1 mouse cellular context compared by ENCODE assay signal in genomic region chr16:96298075-96298474, GRCm38 (mm10).
TF ChIP-seq lines count a peak whose summit lies in the region.

No protein-coding gene starts in this region.

TF ChIP-seq in CH12.LX, 34 proteins besides CTCF, POLR2A, EP300 and RAD21 (continued from another document):
- TF ChIP-seq MAX (IDR thresholded peaks at IDR 0.05; ENCODE audit: low read length), result no peak
- peak; percentile 68; the same call in 1 of the 2 replicates for TF ChIP-seq MYC (IDR thresholded peaks at IDR 0.05; ENCODE audit: low read depth, low read length)
- TF ChIP-seq UBTF (IDR thresholded peaks at IDR 0.05; ENCODE audit: low read depth, low read length), result no peak
- no peak for TF ChIP-seq PAX5 (IDR thresholded peaks at IDR 0.05; ENCODE audit: low read length)
- TF ChIP-seq BHLHE40 (IDR thresholded peaks at IDR 0.05; ENCODE audit: low read depth, low read length), result no peak
- TF ChIP-seq NRF1 (IDR thresholded peaks at IDR 0.05; ENCODE audit: low read depth, low read length), result no peak
- TF ChIP-seq NELFE (IDR thresholded peaks at IDR 0.05; ENCODE audit: low read depth, low read length), result no peak
- no peak for TF ChIP-seq SIN3A (IDR thresholded peaks at IDR 0.05; ENCODE audit: low read length)
- no peak for TF ChIP-seq USF2 (conservative IDR thresholded peaks at IDR 0.05; ENCODE audit: low read depth, low read length)
- TF ChIP-seq KAT2A (IDR thresholded peaks at IDR 0.05; ENCODE audit: insufficient replicate concordance, low read length), result no peak
- peak; percentile 73; the same call in 1 of the 2 replicates for TF ChIP-seq MAZ (IDR thresholded peaks at IDR 0.05; ENCODE audit: low read depth, low read length)
- TF ChIP-seq MXI1 (IDR thresholded peaks at IDR 0.05; ENCODE audit: low read depth, low read length), result no peak
- TF ChIP-seq ZMIZ1 (IDR thresholded peaks at IDR 0.05; ENCODE audit: low read depth, low read length), result no peak
- TF ChIP-seq TBP (conservative IDR thresholded peaks at IDR 0.05; ENCODE audit: low read depth, low read length), result no peak
- TF ChIP-seq MEF2A (IDR thresholded peaks at IDR 0.05; ENCODE audit: borderline replicate concordance, low read depth, low read length), result no peak
- no peak for TF ChIP-seq HCFC1 (IDR thresholded peaks at IDR 0.05; ENCODE audit: low read depth, low read length)
- 0 out of 2 replicates have a peak, but pooled peaks have one; percentile 51 for TF ChIP-seq RCOR1 (conservative IDR thresholded peaks at IDR 0.05; ENCODE audit: low read depth, low read length)
- TF ChIP-seq POLR2AphosphoS2 (IDR thresholded peaks at IDR 0.05; ENCODE audit: low read depth, low read length), result no peak
- TF ChIP-seq E2F4 (IDR thresholded peaks at IDR 0.05; ENCODE audit: insufficient replicate concordance, low read depth, low read length), result no peak
- TF ChIP-seq ZNF384 (IDR thresholded peaks at IDR 0.05; ENCODE audit: low read depth, low read length), result no peak
- no peak for TF ChIP-seq CHD1 (IDR thresholded peaks at IDR 0.05; ENCODE audit: low read depth, low read length)
